Mouse (Mus musculus): ENCODE measurements at regions not wholly inside any gene's neighbourhood (a gene's known extent, or its start where the extent isn't known, plus 50 kb on each side); places are given as distances from the start of the nearest gene placed in this dataset.

DNA sequence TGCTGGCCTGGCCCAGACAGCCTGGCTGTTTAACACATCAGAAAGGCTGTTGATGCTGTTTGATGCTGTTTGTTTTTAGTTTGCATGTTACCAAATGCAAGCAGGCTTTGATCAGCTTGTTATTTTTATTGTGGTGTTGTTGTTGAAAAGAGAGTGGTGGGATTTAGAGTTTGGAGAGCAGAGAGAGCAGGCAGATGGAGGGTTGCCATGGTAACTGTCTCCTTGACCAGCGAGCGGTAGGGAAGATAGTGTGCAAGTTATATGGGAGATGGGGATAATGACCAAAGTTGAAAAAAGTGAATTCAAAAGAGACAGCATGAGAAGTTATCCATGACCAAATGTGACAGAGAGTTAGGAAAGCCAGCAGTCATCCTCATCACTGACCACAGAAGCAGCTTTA lies 83.3 kb downstream of the Cmc2 start:
- intact Hi-C loops (cut with DNase I) = no loop called here

DNA sequence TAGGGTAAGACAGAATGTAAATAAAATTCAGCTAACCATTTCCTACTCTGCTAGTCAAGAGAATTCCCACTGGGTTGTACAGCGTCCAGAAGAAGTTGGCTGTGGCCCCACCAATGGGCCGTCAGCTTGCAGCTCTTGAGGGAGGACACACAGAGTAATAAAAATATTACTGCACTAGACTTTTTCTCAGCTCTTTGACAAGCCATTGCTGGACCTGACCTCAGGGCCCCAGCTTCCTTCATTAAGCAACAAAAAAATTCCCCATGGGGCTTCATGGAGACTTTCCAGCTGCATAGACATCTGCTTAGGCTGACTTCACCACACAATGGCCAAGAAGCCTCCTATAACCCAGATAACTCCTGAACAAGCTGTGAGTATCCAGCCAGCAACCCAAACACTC lies 89.1 kb downstream of the Cmc2 start:
- DNase-seq (ENCODE audit: extremely low spot score in 1 of 2, low spot score in 2 of 2) = peak in 1 of 2 experiments; percentile 43

More for the DNA sequence above, 83.3 kb downstream of the Cmc2 start:
- peak in 1 of 2 experiments; percentile 23 for DNase-seq (ENCODE audit: extremely low spot score in 1 of 2, low spot score in 2 of 2)

DNA sequence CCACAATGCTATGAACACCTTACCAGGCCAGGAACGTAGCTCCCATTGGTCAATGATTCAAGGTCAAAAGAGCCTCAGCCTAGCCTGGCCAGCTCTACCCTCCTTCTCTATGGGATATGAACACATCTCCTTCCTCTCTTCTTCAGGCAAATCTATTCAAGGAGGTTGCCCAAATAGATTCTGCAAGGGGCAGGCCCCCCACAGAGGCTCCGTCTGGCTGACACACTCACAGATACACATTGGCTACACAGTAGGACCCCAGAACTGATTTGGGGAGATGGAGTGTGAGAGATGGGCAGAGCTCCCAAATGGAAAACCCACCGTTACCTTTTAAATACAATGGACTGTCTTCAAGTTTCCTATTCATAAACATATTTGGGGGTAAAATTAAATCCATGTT lies 91.6 kb downstream of the Cmc2 start:
- intact Hi-C loops (cut with DNase I) = no loop called here
- no peak for DNase-seq (ENCODE audit: extremely low spot score in 1 of 2, low spot score in 2 of 2)

More for the DNA sequence above, 89.1 kb downstream of the Cmc2 start:
- intact Hi-C loops (cut with DNase I) = no loop called here

DNA sequence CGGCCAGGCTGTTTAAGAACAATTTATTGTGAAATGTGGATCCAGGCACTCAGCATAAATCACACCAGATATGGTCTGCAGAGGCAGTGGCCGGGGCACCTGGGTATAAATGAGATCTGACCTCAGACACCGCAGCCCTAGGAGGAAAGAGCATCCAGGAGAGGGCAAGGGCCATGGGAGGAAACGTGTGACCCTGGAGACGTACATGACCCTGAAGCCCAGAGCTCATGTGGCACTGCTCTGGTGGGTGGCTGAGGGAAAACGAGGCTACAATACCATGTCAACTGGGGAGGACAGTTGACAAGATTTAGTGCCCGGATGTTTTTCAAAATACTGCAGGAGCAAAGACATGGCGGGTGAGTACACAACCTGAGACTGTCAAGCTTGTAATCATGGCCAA lies 93.0 kb downstream of the Cmc2 start:
- DNase-seq (ENCODE audit: extremely low spot score in 1 of 2, low spot score in 2 of 2) = no peak
- intact Hi-C loops (cut with DNase I) = no loop called here

DNA sequence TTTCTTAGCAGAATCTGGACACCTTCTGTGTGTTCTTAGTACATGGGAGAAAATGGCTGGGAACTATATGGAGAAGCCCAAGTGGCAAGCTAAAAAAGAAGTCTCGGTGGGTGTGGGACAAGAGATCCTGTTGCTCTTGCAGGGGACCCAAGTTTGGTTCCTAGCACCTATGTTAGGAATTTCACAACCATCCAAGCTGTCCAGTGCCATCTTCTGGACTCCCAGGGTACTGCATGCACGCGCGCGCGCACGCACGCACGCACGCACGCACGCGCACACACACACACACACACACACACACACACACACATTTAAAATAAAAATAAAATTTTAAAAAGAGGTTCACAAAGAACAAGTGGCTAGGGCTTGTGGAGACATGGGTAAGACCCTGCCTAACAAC lies 94.1 kb downstream of the Cmc2 start:
- DNase-seq (ENCODE audit: extremely low spot score in 1 of 2, low spot score in 2 of 2) = no peak
- intact Hi-C loops (cut with DNase I) = no loop called here

DNA sequence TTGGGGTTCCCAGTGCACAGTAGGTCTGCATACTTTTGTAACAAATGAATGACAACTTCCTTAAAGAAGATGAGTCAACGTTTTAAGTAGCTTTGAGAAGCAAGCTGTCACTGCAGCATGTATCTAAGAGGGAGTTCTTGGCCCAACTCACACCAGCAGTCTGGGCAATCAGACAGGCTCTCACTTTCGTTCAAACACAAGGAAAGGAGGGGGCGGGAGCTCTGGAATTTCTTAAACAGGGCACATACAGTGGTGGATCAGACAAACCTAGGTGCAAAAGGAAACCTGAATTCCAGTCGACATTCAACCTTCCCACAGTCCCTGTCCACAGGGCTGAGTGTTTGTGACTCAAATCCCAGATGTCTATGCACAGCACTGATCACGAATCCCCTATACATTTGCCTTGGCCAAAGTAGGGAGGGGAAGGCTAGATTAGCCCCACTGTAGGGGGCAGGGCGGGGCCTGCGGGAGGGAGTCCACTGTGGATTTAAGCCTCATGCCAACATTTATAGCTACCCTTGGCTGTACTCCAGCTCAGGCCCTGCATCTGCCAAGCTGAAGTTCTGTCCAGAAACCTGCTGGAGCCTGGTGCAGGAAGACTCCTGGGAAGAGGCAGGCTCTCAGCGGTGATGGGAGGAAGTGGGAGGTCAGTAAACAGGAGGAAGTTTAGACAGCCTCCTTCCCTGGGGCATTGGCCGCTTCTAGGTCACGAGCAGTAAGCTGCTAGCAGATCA lies 81.5 kb upstream of the Cdyl2 start:
- intact Hi-C loops (cut with DNase I) = no loop called here
- peak; percentile 19 to 82 for DNase-seq (ENCODE audit: extremely low spot score in 1 of 2, low spot score in 2 of 2)

DNA sequence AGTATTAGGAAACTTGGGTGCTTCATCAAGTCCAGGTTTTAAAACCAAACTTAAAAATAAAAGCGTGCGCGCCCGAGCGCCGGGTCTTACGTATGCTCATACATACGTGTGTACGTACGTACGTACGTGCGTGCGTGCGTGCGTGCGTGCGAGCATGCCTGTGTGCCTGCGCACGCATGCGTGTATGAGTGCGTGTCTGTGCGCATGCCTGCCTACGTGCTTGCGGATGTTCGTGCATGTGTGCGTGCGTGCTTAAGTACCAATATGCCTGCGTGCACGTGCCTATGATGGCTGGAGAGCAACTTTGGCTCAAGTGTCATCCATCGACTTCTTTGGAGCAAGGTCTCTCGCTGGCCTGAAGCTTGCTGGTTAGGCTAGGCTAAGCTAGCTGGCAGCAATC lies 68.5 kb upstream of the Cdyl2 start:
- DNase-seq (ENCODE audit: extremely low spot score in 1 of 2, low spot score in 2 of 2) = no peak
- intact Hi-C loops (cut with DNase I) = no loop called here

DNA sequence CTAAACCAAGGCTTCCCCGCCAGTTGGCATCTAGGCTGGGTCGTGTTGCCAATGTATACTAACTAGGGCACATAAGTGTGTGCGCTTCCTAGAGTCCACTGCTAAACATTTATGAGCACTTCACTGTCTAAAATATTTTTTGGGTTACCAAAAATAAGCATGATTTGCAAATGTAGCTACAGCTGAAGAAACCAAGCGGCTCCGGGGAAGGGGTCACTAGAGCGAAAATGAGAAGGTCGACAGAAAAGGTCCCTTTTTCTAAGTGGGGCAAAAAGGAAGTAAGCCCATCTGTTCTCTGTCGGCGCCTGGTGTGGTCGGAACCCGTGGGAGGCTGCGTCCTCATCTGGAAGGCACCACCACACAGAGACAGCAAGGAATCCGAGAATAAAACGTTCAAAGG lies 67.8 kb upstream of the Cdyl2 start:
- intact Hi-C loops (cut with DNase I) = no loop called here
- DNase-seq (ENCODE audit: extremely low spot score in 1 of 2, low spot score in 2 of 2) = peak in 1 of 2 experiments; percentile 21

DNA sequence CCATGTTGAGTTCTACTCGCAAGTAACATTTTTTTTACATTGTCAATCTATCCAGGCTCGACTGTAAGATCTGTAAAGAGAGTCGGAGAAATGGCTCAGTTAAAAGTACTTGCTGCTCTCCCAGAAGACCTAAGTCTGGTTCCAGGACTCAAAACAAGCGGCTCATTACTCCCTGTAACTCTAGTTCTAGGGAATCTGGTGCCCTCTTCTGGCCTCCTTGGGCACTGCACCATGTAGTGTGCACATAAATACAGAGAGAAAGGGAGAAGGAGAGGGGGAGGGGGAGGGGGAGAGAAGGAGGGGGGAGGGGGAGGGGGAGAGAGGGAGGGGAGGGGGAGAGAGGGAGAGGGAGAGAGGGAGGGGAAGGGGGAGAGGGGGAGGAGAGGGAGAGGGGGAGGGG lies 66.2 kb upstream of the Cdyl2 start:
- intact Hi-C loops (cut with DNase I) = no loop called here

DNA sequence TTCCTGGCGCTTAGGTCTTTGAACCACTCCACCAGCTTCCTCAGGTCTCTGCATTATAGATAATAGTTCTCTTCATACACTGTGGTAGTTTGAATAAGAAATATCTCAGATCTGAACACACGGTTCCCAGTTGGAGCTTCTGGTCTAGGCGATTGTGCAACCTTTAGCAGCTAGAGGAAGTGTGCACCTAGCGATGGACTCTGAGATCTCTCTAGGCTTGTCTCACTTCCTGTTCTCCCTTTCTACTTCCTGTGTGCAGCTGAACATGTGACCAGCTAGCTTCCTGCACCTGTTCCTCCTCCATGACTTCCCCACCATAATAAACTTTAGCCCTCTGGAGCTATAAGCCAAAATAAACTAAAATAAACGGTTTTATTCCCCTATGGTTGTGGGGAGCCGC lies 62.9 kb upstream of the Cdyl2 start:
- intact Hi-C loops (cut with DNase I) = no loop called here
- DNase-seq (ENCODE audit: extremely low spot score in 1 of 2, low spot score in 2 of 2) = no peak

More for the DNA sequence above, 66.2 kb upstream of the Cdyl2 start:
- no peak for DNase-seq (ENCODE audit: extremely low spot score in 1 of 2, low spot score in 2 of 2)

DNA sequence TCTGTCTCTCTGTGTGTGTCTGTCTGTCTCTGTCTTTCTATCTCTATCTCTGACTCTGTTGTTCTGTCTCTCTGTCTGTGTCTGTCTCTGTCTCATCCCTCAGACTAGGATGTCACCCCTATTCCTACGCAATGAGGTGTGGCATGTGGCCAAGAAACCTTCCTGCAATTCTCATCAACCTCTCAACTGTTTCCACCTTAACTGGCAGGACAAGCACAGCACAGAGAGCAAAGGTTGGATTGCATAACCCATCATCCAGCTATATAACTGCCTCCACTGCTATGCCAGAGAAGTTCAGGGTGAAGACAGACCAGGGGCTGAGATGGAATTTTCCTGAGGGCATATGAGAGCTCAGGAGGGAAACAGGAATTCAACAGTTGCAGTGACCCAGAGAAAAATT lies 60.3 kb upstream of the Cdyl2 start:
- intact Hi-C loops (cut with DNase I) = no loop called here
- no peak for DNase-seq (ENCODE audit: extremely low spot score in 1 of 2, low spot score in 2 of 2)

DNA sequence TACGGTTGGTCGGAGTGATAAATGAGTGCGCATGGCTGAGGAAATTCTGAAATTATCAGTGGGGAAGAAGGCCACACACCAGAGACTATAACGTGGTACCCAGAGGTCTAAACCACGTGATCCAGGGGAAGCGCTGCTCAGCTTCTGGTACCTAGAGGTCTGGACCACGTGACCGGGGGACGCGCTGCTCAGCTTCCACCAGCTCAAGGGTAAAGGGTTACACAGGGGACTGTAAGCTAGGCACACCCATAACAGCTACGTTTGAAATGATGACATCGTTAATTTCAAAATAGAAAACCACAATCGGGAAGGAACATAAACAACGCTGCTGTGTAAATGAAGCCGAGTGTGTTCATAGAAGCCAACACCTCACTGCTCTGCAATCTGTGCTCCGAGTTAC lies 57.5 kb upstream of the Cdyl2 start:
- no peak for DNase-seq (ENCODE audit: extremely low spot score in 1 of 2, low spot score in 2 of 2)
- intact Hi-C loops (cut with DNase I) = no loop called here
